Mouse (Mus musculus) heart, embryonic 15.5 days (tissue): ENCODE results near the gene Apom. TPM values are rescaled to one million over a fixed set of nuclear protein-coding genes. Genes with fewer than 3 reads are reported as not detected.
A peak's percentile ranks its signal among the peaks of the same experiment; 100 is the strongest.

Source experiments
- ATAC-seq: fragments of 200-750 bp; cut with Nextera tagmentation; replicated peaks from 2 replicates; pipeline ENCODE4 v1.8.0; 2017; ENCODE audit warnings: low read depth, moderate TSS enrichment; ENCODE audit not compliant: insufficient number of reproducible peaks, insufficient read depth, low FRiP score
- H3K27ac ChIP-seq: fragments of 300-500 bp; sonication (generic); 2 replicates; pipeline ENCODE4 v1.5.1; 2015; ENCODE audit warnings: mild to moderate bottlenecking, inconsistent platforms
- H3K27me3 ChIP-seq: fragments of 300-500 bp; sonication (generic); 2 replicates; pipeline ENCODE4 v1.6.1; 2015; ENCODE audit warnings: inconsistent platforms
- H3K36me3 ChIP-seq: fragments of 300-500 bp; sonication (generic); 2 replicates; pipeline ENCODE4 v1.6.1; 2015; ENCODE audit warnings: mild to moderate bottlenecking, inconsistent platforms
- H3K4me1 ChIP-seq: fragments of 300-500 bp; sonication (generic); replicated peaks from 2 replicates; pipeline ENCODE4 v1.6.1; 2015; ENCODE audit warnings: inconsistent platforms
- H3K4me2 ChIP-seq: fragments of 300-500 bp; sonication (generic); 2 replicates; pipeline ENCODE4 v1.6.1; 2015; ENCODE audit warnings: inconsistent platforms, mild to moderate bottlenecking, moderate library complexity
- H3K4me3 ChIP-seq: fragments of 300-500 bp; sonication (generic); 2 replicates; pipeline ENCODE4 v1.5.1; 2015; ENCODE audit warnings: mild to moderate bottlenecking, inconsistent platforms
- H3K9ac ChIP-seq: fragments of 300-500 bp; sonication (generic); 2 replicates; pipeline ENCODE4 v1.6.1; 2015; ENCODE audit warnings: mild to moderate bottlenecking, inconsistent platforms
- H3K9me3 ChIP-seq: fragments of 300-500 bp; sonication (generic); replicated peaks from 2 replicates; pipeline ENCODE4 v1.6.1; 2016; ENCODE audit warnings: inconsistent platforms
- WGBS: fragments of 180-500 bp; shearing (Covaris S2); methylation state at CpG from one replicate; pipeline ENCODE4 v1.1.7; 2015; ENCODE audit warnings: mixed read lengths; 5-methylcytosine and 5-hydroxymethylcytosine counted together
- polyA plus RNA-seq: library from polyadenylated mRNA; unstranded; fragments of >200 nt; fragmentation: Nextera tagmentation; extraction: Ambion mirVana; gene quantifications from 2 replicates; pipeline ENCODE4 v1.2.1, GENCODE M21; 2015

Apom gene
- polyA plus RNA-seq, 1 experiment from 2014 or later, result 0.57 TPM

- Histone ChIP-seq H3K9ac (no peak overlapping the region), H3K9me3 (no peaks in the 10 kb centered on the region; the same call in 1 of the 2 replicates), H3K4me2 (no peak overlapping the region), H3K4me3 (no peak overlapping the region), H3K27ac (no peak overlapping the region), H3K4me1 (peaks cover 6% of the 10 kb centered on the region), H3K36me3 (peaks cover 88% of the 10 kb centered on the region), H3K27me3 (no peaks in the 10 kb centered on the region)
- ATAC-seq, result no peak
- 90% methylated on average over 6 of the region's 6 CpGs for WGBS
Measured at GRCm38 (mm10) chr17:35141971-35142370, 10.1 kb upstream of the Apom start.

DNA sequence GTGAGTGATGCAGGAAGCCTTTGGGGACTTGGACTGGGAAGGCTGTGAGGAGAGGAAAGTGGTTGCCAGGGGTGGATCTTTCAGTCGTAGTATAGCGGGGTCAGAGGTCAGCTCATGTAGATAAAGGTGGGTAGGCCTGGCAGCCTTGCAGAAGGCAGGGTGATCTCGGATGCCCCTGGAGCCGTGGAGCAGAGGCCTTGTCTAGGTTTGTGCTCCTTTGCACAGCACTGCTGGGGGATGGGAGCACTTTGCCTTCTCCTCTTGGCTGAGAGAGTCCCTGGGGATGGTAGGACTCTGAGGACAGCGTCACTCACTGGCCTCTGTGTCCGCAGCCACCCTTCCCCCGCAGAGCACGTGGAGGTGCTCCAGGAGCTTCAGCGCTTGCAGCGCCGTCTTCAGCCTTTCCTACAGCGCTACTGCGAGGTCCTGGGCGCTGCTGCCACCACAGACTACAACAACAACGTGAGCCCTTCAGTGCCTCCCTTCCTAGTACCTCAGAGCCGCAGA is 8.7 kb upstream of the Apom start:
- ATAC-seq, result no peak
- H3K27me3 ChIP-seq, result no peaks in the 10 kb centered on the region
- no peak overlapping the region for H3K4me3 ChIP-seq
- 71% methylated on average over 16 of the region's 16 CpGs for WGBS
- H3K4me2 ChIP-seq, result no peak overlapping the region
- H3K9me3 ChIP-seq, result no peaks in the 10 kb centered on the region; the same call in 1 of the 2 replicates
- peaks cover 14% of the 10 kb centered on the region for H3K4me1 ChIP-seq
- H3K9ac ChIP-seq, result no peak overlapping the region
- H3K36me3 ChIP-seq, result peaks cover 74% of the 10 kb centered on the region
- no peak overlapping the region for H3K27ac ChIP-seq

DNA sequence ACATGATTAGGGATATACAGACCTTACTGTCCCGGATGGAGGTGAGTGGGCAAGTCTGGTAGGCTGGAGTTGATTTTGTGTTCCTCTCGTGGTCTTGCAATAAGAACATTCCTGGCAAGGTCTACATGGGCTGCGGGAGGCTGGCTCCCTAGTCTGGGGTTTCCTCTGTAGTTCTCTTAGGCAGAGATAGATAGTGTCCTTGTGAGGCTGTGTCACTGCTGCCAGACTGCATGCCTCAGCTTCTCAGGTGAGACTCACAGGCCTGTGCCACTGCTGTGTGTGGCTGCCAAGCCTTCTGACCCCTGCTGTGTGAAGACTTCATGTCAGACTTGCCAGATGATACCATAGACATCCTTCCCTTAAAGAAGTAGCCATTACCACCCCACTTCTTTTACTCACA is 7.4 kb upstream of the Apom start:
- H3K27ac ChIP-seq, result no peak overlapping the region
- peaks cover 14% of the 10 kb centered on the region for H3K4me1 ChIP-seq
- peaks cover 61% of the 10 kb centered on the region for H3K36me3 ChIP-seq
- 91% methylated on average over 3 of the region's 3 CpGs for WGBS
- ATAC-seq, result no peak
- no peak overlapping the region for H3K4me2 ChIP-seq
- H3K9ac ChIP-seq, result no peak overlapping the region
- H3K27me3 ChIP-seq, result no peaks in the 10 kb centered on the region
- H3K9me3 ChIP-seq, result no peaks in the 10 kb centered on the region; the same call in 1 of the 2 replicates
- H3K4me3 ChIP-seq, result no peak overlapping the region

GRCm38 (mm10) chr17:35135591-35136320 is 3.9 kb upstream of the Apom start:
- peak; percentile 60 for ATAC-seq
- Histone ChIP-seq H3K27ac (peak overlapping the region; percentile 99), H3K27me3 (no peaks in the 10 kb centered on the region), H3K4me1 (peaks cover 14% of the 10 kb centered on the region), H3K9me3 (no peaks in the 10 kb centered on the region), H3K4me3 (peak overlapping the region; percentile 88), H3K4me2 (peak overlapping the region; percentile 73), H3K9ac (peak overlapping the region; percentile 82), H3K36me3 (peaks cover 26% of the 10 kb centered on the region)
- WGBS, result under 1% methylated on average over 42 of the region's 43 CpGs

DNA sequence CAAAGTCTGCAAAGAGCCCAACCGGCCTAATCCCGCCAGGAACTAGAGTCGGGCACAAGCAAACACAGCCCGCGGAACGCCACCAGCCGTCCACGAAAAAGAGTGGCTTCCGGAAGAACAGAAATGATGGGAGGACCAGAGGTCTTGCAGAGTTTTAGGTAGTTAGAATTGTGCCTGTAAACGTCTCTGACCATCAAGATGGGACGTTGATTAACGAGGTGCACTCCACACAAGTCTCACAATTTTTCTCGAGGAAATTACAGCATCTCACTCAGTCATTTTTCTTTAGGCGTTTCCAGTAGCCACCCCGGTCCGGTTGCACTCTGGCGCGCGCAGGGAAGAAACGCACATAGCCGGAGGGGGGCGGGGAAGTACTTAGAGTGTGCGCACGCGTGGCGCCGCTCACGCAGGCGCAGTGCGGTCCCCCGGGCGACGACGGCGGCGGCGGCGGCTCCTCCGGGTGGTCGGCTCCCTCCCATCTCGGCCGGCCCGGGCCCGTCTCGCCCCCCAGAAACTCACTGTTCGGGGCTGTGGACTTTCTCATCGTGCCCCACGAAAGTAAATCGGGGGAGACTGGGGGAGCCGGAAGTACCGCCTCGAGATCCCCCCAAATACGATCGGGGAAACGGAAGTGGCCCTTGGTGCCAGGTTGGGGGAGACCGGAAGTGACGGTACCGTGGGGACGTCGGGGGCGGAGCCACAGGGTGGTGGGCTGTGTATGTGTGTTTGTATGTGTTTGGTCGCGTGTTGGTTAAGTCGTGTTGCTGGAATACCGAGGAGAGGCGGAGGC is 3.1 kb upstream of the Apom start, which contains the start of gene Bag6:
Gene Bag6 (plus strand): TSS at position 378 of the 790 bp plus-strand sequence.
- peak within 1 kb of the TSS; percentile 73 for H3K4me2 ChIP-seq
- H3K27ac ChIP-seq, result peak within 1 kb of the TSS; percentile 99
- H3K9ac ChIP-seq, result peak within 1 kb of the TSS; percentile 82
- peaks cover 14% of the 10 kb centered on the region for H3K4me1 ChIP-seq
- no peaks in the 10 kb centered on the region for H3K27me3 ChIP-seq
- no peaks in the 10 kb centered on the region for H3K9me3 ChIP-seq
- peaks cover 25% of the 10 kb centered on the region for H3K36me3 ChIP-seq
- WGBS, result under 1% methylated on average over 66 of the region's 66 CpGs
- ATAC-seq, result peak; percentile 95
- peak within 1 kb of the TSS; percentile 88 for H3K4me3 ChIP-seq

DNA sequence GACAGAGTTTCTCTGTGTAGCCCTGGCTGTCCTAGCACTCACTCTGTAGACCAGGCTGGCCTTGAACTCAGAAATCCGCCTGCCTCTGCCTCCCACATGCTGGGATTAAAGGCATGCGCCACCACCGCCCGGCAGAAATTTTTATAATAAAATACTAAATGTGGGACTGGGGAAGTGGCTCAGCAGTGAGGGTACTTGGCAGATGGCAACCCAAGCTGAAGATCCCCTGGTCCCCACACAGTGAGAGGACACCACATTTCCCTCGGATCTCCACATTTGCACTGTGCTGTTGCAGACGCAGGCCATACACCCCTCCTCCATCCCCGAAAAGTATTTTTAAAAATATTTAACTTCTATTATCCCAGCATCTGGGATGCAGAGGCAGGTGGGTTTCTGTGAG is 1.7 kb upstream of the Apom start:
- ATAC-seq, result no peak
- Histone ChIP-seq H3K9me3 (no peaks in the 10 kb centered on the region), H3K27ac (no peak overlapping the region), H3K9ac (no peak overlapping the region), H3K4me2 (no peak overlapping the region), H3K36me3 (peaks cover 16% of the 10 kb centered on the region), H3K4me1 (peaks cover 15% of the 10 kb centered on the region), H3K4me3 (no peak overlapping the region), H3K27me3 (no peaks in the 10 kb centered on the region)
- 94% methylated on average over 7 of the region's 7 CpGs for WGBS

DNA sequence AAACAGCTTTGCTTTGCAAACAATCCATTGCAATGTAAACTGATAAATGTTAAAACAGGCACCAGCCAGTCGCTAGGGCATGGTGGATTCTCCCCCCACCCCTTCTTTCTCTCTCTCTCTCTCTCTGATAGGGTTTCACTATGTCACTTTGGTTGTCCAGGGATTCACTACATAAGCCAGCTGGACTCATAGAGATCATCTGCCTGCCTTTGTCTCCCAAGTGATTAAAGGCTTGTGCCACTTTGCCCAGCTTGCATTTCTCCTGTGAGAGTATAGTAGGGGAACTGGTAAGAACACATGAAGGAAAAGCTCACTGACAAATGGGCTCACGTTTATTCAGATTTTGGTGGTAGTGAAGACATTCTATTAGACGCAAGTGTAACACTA is 317 bp upstream of the Apom start:
- H3K9me3 ChIP-seq, result no peaks in the 10 kb centered on the region
- H3K4me3 ChIP-seq, result no peak overlapping the region
- H3K27ac ChIP-seq, result no peak overlapping the region
- H3K4me1 ChIP-seq, result peaks cover 22% of the 10 kb centered on the region
- peaks cover 12% of the 10 kb centered on the region for H3K36me3 ChIP-seq
- no peak overlapping the region for H3K4me2 ChIP-seq
- WGBS, result 75% methylated on average over 3 of the region's 3 CpGs
- H3K9ac ChIP-seq, result no peak overlapping the region
- no peaks in the 10 kb centered on the region for H3K27me3 ChIP-seq
- no peak for ATAC-seq

DNA sequence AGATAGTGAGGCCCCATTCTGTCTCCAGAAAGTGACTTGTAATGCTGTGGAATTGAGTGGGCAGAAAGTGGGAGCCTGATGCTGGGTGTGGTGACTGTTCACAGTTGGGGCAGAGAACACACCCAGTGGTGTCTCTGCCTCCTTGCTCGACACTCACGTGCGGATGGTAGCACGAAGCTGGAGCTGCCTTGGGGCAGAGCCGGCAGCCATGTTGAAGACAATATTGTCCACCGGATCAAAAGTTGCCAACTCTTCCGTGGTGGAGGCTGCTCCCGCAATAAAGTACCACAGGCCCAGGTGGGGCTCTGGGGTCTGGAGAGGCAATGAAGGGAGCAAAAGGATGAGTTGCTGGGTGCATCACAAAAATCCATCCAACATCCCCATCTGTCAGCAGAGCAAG is 812 bp downstream of the Apom start:
- Histone ChIP-seq H3K36me3 (peaks cover 12% of the 10 kb centered on the region), H3K9me3 (no peaks in the 10 kb centered on the region), H3K4me3 (no peak overlapping the region), H3K9ac (no peak overlapping the region), H3K27ac (no peak overlapping the region), H3K4me1 (peaks cover 18% of the 10 kb centered on the region), H3K4me2 (no peak overlapping the region), H3K27me3 (no peaks in the 10 kb centered on the region)
- ATAC-seq, result no peak
- WGBS, result 88% methylated on average over 8 of the region's 8 CpGs

DNA sequence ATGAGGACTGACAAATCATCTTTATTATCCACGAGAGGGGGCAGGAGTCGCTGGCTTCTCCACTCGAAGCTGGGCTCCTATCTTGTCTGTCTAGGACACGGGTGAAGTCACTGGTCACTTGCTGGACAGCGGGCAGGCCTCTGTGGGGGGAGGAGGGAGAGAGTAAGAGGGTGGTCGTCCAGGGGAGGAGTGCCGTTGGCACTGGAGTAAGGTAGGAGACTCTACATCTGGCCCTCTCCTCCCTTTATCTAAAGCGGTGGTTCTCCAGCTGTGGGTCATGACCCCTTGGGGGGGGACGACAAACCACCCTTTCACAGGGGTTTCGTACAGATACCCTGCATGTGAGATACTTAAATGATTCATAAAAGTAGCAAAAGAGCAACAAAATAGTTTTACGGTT is 2.9 kb downstream of the Apom start:
- H3K27me3 ChIP-seq, result no peaks in the 10 kb centered on the region

DNA sequence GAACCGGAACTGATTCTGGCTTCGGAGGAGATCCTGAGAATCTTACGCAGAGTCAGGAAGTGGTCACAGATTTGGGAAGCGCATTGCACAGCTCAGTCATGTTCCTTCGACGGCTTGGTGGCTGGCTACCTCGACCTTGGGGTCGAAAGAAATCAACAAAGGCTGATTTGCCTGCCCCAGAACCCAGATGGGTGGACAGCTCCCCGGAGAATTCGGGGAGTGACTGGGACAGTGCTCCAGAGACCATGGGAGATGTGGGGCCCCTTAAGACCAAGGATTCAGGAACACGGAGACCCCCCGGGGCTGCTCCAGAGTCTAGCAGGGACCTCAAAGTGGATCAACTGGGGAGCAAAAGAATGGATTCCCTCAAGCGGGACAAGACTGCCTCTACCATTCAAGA is 4.8 kb downstream of the Apom start:
- WGBS, result 59% methylated on average over 13 of the region's 13 CpGs
- no peak for ATAC-seq

More for the DNA sequence above, 2.9 kb downstream of the Apom start:
- 61% methylated on average over 11 of the region's 11 CpGs for WGBS
- H3K4me1 ChIP-seq, result peaks cover 25% of the 10 kb centered on the region
- no peak overlapping the region for H3K4me2 ChIP-seq
- ATAC-seq, result no peak
- H3K9ac ChIP-seq, result no peak overlapping the region
- no peak overlapping the region for H3K27ac ChIP-seq
- peaks cover 16% of the 10 kb centered on the region for H3K36me3 ChIP-seq
- no peaks in the 10 kb centered on the region for H3K9me3 ChIP-seq
- no peak overlapping the region for H3K4me3 ChIP-seq

GRCm38 (mm10) chr17:35126206-35126611 is 5.6 kb downstream of the Apom start, which contains the start of gene D17H6S53E:
Gene D17H6S53E (plus strand): TSS chr17:35126373.
- ATAC-seq, result peak; percentile 63
- H3K36me3 ChIP-seq, result peaks cover 22% of the 10 kb centered on the region
- peaks cover 36% of the 10 kb centered on the region for H3K4me1 ChIP-seq
- no peaks in the 10 kb centered on the region for H3K9me3 ChIP-seq
- H3K4me2 ChIP-seq, result peak within 1 kb of the TSS; percentile 86
- peak within 1 kb of the TSS; percentile 86 for H3K4me3 ChIP-seq
- no peaks in the 10 kb centered on the region for H3K27me3 ChIP-seq
- peak within 1 kb of the TSS; percentile 94 for H3K27ac ChIP-seq
- under 1% methylated on average over 36 of the region's 36 CpGs for WGBS
- peak within 1 kb of the TSS; percentile 84 for H3K9ac ChIP-seq

More for the DNA sequence above, 4.8 kb downstream of the Apom start:
- H3K36me3 ChIP-seq, result peaks cover 22% of the 10 kb centered on the region
- H3K9me3 ChIP-seq, result no peaks in the 10 kb centered on the region
- peaks cover 32% of the 10 kb centered on the region for H3K4me1 ChIP-seq
- H3K4me3 ChIP-seq, result peak overlapping the region; percentile 86
- H3K4me2 ChIP-seq, result peak overlapping the region; percentile 86
- H3K27me3 ChIP-seq, result no peaks in the 10 kb centered on the region
- peak overlapping the region; percentile 94 for H3K27ac ChIP-seq
- peak overlapping the region; percentile 84 for H3K9ac ChIP-seq
